Mouse (Mus musculus) adrenal gland, postnatal 36 days (tissue): Measurements from ENCODE around the gene C1qtnf2. TPM values are rescaled to one million over a fixed set of nuclear protein-coding genes. Genes with fewer than 3 reads are reported as not detected.
A peak's percentile ranks its signal among the peaks of the same experiment; 100 is the strongest.

ENCODE experiments used
- DNase-seq, 2 experiments: peaks; one replicate each; pipeline ENCODE4 v3.0.0; 2021; ENCODE audit warnings: mixed read lengths in 1 of 2
- total RNA-seq, 2 experiments: library from RNA; stranded (reverse); gene quantifications; 2 replicates each; pipeline ENCODE4 v1.2.3; 2021

C1qtnf2 gene
- total RNA-seq, 2 experiments from 2014 or later: 4.7 to 11.3 TPM

- DNase-seq: peak in 1 of 2 experiments; percentile 33
These were observed 9.2 kb downstream of the C1qtnf2 start for GRCm38 (mm10) chr11:43483122-43483792.

DNA sequence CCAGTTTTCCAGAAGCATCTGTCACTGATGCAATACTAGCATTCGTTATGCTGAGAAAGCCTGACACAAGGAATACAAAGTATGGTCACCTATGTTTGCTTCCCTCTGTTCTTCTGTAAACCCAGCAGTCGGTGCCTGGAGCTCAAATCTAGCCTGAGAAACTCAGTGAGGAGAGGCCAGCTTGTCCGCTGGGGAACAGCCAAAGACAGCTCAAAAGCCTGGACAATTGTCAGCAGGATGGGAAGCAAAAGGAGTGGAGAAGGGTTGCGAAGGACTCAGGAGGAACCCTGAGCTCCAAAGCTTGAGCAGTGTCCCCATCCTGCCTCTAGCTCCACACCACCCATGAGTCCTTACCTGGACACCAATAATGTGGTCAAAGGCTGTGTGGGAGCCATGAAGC is 10.0 kb downstream of the C1qtnf2 start:
- DNase-seq: no peak

- no peak for DNase-seq
These were observed 10.6 kb downstream of the C1qtnf2 start for GRCm38 (mm10) chr11:43484652-43485051.

DNA sequence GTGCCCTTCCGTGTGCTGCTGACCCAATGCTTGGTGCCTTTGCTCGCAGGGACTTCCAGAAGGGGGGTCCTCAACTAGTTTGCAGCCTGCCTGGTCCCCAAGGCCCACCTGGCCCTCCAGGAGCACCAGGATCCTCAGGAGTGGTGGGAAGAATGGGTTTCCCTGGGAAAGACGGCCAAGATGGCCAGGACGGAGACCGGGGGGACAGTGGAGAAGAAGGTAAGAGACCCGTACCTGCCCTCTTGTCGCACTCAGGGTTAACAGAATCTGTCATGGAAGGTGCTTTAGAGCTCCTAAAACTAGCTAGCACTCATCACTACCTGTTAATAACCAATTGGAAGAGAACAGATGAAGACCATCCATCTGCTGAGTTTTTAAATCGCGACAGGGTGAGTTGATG is 11.8 kb downstream of the C1qtnf2 start:
- DNase-seq: no peak

DNA sequence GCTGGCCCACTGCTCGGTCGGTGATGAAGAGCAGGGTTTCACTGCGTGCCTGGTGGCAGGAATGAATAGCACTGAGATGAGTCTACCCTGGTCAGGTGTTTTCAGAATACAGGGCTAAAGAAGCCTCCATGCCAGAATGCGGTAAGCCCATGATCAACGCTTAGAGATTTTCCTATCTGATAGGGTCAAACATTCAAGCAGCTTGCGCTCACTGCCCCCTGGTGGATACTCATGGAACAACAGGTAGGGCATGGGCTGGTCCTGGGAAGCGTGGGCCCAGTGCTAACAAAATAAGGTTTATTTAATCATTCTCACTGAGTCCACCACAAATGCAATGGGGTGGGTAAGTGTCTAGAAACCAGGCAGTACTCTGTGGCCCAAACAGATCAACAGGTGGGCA is 18.6 kb downstream of the C1qtnf2 start:
- peak; percentile 77 to 84 for DNase-seq

DNA sequence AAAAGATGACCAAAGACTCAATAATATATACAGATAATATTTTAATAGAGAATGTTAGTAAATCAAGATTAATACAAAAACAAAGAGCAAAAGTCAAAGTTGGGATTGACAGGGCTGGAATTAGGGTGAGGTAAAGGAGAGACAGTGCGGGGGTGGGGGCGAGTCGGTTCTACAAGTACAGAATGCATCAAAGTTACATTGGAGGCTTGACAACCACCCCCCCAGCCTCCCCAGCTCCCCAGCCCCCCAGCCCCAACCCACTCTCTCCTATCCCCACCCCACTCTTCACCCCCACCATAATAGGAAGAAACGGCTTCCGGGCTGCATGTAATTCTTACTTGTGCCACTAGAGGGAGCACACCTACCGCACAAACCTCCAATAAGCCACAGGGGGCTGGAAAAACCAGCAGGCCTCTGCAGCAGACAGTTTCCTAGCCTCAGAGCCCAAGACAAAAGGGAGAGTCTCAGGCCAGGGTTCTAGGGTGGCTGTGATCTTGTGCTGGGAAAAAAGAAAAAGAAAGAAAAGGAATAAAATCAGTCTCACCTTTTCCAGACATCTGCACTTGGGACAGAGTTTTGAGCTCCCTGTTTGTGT is 19.8 kb downstream of the C1qtnf2 start:
- DNase-seq: peak; percentile 62 to 72

DNA sequence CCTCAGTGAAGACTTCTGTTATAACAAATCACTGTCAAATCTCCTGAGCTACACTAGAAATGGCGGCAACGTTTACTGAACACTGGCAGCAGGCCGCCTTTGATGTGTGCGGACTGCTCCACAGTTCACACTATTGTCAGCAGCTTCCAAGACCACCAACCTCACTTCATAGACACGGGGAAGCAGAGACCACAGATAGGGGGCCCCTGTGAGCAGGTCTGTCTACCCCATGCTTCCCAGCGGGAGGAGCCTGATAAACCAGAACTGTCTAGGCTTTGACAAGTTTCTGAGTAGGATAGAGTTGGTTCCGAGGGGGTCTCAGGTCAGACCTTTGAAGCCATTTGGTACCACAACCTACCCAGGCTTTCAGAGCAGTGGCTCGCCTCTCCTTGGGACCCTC is 21.0 kb downstream of the C1qtnf2 start:
- DNase-seq: no peak

DNA sequence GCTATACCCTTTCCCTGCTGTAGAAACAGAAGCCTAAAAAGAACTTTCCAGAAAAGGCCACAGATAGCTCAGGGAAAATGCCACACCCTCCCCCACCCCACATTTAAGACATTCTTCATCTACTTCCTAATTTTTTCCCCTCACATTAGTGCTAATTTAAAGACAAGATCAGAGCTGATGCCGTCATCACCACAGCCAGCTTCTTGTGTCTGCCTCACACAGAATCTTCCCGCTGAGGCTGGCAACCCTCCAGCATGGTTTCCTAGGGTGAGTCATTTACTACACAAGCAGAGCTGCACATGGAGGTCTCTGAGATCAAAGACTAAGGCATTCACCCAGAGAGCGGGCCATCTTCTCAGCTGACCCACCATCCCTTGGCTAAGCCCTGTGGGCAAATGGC is 21.5 kb downstream of the C1qtnf2 start:
- peak; percentile 92 to 94 for DNase-seq

DNA sequence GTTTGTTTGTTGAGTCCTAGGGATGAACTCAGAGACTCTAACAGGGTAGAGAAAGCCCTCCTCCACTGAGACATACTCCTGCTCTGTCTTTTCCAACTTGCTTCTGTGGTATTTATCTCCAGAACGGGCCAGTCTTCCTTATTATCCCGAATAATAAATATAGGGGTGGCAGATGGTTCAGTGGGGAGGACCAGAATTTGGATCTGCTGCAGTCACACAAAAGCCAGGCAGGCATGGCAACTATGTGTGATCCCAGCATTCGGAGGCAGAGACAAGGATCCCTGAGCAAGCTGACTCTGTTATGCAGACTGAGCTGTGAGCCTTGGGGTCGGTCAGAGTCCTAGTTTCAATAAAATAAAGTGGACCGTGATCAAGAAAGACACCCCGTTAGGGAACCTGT is 27.2 kb downstream of the C1qtnf2 start:
- no peak for DNase-seq

DNA sequence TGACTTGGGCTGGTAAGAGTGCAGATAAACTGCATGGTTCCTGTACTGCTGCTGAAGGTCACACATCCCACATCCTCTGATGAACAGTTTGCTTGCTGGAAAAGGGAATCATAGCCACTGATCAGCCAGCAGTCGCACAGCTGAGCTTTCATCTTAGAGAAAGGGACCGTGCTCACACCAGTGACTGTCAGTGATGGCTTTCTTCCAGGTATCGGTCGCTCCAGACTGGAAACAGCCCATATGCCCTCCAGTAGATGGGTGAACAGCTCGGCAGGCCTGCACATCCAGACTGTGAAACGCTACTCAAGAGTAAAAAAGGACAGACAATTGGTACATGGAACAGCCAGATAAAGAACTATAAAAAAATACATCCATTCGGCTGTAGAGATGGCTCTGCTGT is 31.1 kb downstream of the C1qtnf2 start:
- DNase-seq: no peak

GRCm38 (mm10) chr11:43507976-43508375 is 33.9 kb downstream of the C1qtnf2 start:
- no peak for DNase-seq

DNA sequence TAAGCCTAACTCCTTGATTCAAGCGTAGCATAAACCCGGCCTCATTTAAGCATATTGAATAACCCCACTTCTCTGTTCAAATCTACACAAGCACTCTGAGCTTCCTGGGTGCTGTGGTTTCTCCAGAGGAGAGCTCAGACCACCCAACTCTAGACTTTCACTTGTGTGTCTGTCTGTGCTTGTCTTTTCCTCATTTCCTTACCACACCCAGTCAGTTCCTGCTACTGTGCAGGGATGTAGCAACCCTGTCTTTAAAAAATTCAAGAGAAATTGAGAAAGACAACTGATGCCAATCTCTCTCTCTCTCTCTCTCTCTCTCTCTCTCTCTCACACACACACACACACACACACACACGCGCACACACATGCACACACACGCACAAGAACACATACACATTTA is 35.8 kb downstream of the C1qtnf2 start:
- DNase-seq: no peak

GRCm38 (mm10) chr11:43512661-43513190 is 38.6 kb downstream of the C1qtnf2 start:
- DNase-seq: no peak

DNA sequence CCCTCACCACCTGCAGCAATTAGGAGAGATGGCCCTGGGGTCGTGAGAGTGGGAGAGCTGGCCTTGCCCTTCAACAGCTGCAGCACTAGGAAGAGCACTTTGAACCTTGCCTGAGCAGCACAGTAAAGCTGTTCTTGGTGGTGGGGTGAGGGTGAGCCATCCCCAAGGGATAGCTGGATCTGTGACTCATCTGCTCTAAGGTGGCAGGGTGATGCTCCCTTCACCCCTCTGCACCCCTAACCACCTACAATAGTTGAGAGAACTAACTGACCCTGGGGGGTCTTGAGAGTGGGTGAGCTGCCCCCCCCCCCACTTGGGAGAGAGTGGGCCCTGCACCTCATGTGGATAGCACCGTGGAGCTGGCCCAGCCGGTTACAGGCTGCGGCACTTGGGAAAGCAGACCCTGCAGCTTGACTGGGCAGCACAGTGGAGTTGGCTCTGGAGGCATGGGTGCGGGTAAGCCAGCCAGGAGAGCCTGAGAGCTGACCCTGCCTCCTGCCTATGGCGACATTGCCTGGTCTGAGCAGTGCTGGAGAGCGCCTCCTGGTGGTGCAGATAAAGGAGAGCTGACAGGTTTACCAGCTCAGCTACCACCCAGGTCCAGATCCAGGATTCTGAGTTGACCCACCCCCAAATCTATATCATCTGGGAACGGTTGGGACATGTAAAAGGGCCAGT is 42.4 kb downstream of the C1qtnf2 start:
- peak; percentile 53 to 70 for DNase-seq

- DNase-seq: no peak
These were observed 43.6 kb downstream of the C1qtnf2 start for GRCm38 (mm10) chr11:43517641-43518040.

GRCm38 (mm10) chr11:43518086-43518485 is 44.0 kb downstream of the C1qtnf2 start:
- DNase-seq: no peak

DNA sequence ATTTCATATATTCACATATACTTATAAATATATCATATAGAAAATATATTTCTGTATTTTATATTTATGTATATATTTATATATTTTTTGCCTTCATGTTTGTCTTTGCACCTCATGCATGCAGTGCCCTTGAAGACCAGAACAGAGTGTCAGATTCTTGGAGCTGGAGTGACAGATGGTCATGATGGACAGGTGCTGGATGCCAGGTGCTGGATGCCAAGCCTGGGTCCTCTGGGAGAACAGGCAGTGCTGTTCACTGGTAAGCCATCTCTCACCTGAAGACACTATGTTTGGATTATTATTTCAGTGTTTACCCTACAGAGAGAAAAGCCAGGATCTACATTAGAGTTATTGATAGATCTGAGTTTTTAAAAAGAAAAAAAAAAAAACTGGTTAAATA is 44.7 kb downstream of the C1qtnf2 start:
- no peak for DNase-seq

DNA sequence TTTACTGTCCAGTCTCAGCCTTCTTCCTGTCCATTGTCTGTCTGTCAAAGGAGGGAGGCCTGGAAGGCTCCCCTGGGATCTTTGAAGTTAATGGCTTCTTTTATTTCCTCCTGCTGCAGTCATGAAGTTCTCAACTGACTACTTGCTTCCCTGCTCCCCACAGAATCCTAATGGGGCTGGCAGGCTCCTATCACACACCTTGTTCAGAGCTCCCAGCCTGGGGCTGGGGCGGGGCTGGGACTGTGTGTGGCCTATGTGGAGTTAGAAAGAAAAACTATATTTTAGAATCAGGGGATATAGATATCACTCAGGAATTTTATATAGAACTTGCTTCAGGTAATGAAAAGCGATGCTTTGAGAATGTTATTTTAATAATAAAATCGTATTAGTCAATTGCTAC is 46.4 kb downstream of the C1qtnf2 start:
- DNase-seq: no peak

DNA sequence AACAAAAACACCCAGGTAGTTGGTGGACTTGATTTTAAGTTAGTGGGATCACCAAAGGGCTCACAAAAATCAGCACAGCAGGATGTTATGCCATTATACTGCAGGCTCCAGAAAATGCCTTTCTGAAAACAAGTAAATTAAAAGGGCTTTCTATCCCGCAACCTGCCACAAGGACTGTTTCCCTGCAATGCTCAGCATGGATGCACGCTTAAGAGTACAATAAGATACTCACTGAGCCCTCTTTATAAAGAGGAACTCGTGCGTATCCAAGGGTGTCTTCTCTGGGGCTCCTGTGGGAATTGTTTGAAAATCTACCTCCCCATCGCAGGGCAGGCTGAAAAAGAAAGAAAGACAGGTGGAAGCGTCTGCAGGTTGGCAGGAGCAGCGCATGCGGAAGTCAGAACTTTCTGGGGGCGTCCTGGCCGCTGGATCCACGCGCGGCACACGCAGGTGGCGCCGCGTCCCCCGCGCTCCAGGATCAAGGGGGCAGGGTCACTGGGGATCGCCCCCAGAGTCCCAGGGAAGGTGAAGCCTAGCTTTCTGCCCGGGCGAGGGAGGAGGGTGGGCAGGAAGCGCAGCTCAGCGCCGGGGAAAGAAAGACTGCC is 54.1 kb downstream of the C1qtnf2 start:
- DNase-seq: no peak

GRCm38 (mm10) chr11:43528683-43529499 is 54.8 kb downstream of the C1qtnf2 start, which contains the start of gene Ccnjl:
Gene Ccnjl (plus strand): TSS chr11:43528784.
- peak; percentile 78 to 85 for DNase-seq

DNA sequence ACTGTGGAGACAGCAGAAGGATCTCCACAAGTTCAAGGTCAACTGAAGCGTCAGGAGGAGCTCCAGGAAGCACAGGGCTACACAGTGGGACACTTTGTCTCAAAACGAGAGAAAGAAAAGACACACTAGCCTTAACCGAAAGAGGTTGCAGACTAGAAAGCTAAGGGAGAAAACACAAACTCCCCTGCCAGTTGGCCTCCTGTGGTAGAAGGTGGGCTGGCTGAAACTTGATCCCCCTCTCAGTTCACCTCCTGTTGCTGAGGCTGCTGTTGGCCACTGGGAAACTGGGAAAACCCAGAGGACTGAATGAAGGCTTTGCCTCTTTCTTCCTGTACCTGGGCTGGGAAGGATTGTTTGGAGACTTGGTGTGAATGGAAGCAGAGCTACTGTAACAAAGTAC is 56.0 kb downstream of the C1qtnf2 start:
- no peak for DNase-seq

GRCm38 (mm10) chr11:43531619-43532018 is 57.5 kb downstream of the C1qtnf2 start:
- DNase-seq: no peak
